Mouse (Mus musculus) thymus, postnatal 14 days (tissue): ENCODE data around the gene Avpi1.

Experiments used
- DNase-seq: peaks from one replicate; pipeline ENCODE4 v3.0.0; 2021

The Avpi1 gene

DNA sequence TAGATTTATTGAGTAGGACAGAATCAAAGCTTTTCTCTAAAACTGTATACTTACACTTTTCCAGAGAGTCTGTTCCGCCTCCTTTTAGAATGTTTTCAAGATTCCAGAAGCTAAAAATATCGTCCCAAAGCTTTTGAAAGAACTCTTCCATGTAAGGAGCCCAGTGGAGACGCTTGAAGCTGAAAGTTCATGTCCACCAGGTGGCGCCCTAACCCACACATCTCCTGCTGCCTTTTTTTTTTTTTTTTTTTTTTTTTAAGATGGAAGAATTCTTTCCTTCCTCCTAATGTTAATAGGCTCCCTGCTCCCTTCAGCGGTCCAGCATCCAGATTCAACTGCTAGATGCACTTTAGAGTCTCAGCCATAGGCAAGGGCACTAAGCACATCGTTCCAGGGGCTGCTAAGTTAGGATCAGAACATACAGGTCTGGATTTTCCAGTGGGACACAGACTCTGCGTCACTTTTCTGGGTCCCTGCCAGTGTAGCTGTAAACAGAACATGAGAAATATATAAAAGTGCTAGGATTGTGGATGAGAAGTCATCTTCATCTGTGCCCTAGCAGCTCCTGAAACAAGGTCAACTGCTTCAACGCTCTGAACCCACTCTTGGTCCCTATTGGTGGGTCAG is 15.8 kb upstream of the Avpi1 start:
- DNase-seq, result peak; percentile 84

- DNase-seq, result no peak
These were observed 15.2 kb upstream of the Avpi1 start for GRCm38 (mm10) chr19:42144067-42144466.

GRCm38 (mm10) chr19:42142757-42143156 is 13.9 kb upstream of the Avpi1 start:
- DNase-seq, result no peak

DNA sequence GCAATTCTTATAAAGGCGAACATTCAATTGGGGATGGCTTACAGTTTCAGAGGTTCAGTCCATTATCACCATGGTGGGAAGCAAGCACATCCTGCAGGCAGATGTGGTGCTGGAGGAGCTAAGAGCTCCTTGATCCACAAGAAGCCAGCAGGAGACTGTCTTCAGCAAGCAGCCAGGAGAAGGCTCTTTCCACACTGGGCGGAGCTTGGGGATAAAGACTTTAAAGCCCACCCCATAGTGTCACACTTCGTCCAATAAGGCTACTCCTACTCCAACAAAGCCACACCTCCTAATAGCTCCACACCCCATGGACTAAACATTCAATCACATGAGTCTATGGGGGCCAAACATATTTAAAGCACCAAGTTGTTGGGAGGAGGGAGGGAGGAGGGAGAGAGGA is 13.1 kb upstream of the Avpi1 start:
- no peak for DNase-seq

- no peak for DNase-seq
These were observed 11.1 kb upstream of the Avpi1 start for GRCm38 (mm10) chr19:42139724-42140517.

GRCm38 (mm10) chr19:42138517-42139285 is 9.8 kb upstream of the Avpi1 start:
- no peak for DNase-seq

DNA sequence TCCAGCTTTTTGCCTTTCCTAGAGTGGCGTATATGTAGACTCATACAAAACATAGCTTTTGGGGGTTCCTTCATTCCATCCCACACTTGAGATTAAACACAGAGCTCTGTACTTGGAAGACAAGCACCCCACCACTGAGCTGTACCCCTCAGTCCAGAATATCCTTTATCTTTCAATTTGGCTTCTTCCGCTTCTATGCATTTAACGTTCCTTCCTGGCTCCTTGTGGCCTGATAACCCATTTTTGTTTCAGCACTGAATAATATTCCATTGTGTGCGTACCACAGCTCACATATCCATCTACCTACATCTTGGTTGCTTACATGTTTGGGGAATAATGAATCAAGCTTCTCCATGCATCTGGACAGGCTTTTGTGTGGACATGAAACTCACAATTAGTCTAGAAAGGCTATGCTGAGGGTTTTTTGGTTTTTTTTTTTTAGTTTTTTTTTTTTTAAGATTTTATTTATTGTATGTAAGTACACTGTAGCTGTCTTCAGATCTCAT is 8.4 kb upstream of the Avpi1 start:
- no peak for DNase-seq

DNA sequence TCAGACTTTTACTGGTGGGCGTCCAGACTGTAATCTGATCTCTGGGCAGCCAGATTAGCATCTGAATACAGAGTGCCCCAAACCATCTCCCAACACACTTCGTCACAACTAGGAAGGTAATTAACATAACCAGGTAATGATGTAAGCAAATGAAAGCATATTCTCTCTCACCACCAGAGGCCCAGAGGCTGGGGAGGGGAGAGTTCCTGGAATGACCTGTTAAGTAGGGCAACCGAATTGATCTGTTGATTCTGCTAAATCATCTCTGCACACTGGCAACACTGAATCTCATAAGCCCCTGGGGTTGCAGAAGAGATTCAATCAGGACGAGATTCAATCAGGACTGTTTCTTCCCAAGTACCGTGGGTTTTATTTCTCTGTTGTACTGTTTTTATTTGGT is 7.3 kb upstream of the Avpi1 start:
- DNase-seq, result no peak

GRCm38 (mm10) chr19:42135070-42135469 is 6.2 kb upstream of the Avpi1 start:
- no peak for DNase-seq

- no peak for DNase-seq
These were observed 2.2 kb upstream of the Avpi1 start for GRCm38 (mm10) chr19:42131101-42131500.

GRCm38 (mm10) chr19:42130294-42130606 is 1.4 kb upstream of the Avpi1 start:
- no peak for DNase-seq

DNA sequence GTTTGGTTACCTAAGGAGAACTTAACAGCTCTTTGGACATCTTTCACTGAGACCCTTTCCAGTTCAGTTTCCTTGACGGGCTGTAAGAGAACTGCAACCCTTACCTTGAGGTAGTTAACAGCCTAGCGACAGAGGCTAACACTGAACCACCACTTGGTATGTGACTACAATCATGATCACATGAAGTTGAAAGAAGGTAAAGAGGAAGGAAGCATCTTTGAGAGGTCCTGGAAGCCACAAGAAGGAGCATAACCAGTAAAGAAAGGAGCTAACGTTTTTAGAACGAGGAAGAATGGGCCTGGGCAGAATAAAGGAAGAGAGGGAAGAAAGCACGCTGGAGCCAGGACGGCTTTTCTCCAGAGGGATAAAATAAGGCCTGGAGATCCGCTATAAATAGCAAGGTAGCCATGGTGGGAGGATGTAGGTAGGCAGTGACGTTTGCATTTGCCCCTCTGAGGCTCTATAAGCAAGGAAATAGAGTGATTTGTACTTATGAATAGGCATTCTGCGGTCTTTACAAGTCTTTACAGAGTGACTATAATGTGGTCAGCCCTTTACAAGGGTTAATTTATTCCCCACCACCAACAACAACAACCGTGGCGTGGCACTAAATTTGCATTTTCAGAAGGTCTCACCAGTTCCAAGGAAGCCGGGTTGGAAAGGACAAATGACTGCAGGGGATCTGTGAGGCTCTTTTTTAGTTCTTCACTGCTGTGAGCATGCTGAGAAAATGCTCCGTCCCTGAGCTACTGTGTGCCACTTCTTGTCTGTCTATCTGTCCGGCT is 842 bp upstream of the Avpi1 start:
- no peak for DNase-seq

DNA sequence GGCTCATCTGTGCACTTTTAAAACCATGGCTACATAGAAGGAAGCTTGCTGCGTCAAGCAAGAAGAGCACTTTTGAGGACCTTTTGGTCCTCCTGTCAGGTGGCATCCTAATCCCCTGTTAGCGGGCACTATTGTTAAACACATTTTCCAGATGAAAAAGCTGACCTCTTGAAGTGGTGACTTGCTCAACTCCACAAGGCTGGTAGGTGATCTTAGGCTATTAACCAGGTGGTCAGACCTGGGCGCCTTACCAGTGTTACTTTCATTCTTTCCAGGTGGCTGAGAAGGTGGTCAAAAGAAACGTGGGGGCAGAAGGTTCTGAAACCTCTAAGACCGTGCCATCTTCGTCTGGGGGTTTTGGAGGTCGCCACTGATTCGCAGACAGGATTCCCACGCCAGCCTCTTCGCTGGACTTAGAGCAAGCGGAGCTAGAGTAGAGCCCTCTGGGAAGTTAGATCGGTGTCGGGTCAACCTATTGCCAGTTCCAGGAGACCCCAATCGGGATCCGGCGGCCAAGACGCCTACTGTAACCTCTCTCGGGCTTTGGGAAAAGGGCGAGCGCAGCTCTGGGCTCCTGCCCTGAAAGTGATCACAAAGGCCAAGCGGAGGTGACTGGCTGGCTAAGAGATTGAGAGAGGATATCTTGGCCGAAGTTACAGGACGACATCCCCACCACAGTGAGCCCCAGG is 663 bp downstream of the Avpi1 start:
- peak; percentile 33 for DNase-seq

GRCm38 (mm10) chr19:42127024-42127423 is 1.8 kb downstream of the Avpi1 start:
- no peak for DNase-seq

- DNase-seq, result no peak
These were observed 2.6 kb downstream of the Avpi1 start for GRCm38 (mm10) chr19:42126219-42126605.

DNA sequence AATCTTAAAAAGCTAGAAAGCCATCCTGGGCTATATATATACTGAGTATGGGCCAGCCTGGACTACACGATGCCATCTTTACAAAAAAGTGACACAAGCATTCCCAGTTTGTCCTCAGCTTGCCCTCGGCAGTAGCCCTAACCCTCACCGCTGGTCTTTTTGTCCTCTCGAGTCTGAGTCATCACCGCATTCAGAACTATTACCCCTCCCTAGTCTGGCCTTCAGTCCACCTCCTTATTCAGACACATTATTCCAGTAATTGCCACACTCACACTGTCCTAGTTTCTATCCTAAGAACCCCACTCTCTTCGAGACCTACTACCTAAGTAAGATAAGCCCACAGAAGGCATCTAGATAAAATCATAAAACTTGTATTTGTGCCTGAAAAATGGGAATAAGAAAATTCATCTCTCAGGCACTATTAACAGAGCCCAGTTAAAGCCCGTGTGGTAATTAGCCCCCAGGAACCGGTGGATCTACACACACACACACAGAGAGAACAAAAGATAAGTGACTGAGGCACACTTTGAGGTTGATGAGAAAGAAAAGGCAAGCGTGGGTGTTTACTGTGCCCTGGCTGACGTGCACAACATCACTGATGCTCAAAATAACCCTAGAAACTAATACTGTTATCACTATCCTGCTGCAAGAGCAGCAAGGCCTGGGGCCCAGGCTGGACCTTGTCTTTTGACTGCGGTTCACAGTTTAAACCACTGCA is 3.2 kb downstream of the Avpi1 start:
- no peak for DNase-seq

- DNase-seq, result no peak
These were observed 4.2 kb downstream of the Avpi1 start for GRCm38 (mm10) chr19:42124684-42125083.

DNA sequence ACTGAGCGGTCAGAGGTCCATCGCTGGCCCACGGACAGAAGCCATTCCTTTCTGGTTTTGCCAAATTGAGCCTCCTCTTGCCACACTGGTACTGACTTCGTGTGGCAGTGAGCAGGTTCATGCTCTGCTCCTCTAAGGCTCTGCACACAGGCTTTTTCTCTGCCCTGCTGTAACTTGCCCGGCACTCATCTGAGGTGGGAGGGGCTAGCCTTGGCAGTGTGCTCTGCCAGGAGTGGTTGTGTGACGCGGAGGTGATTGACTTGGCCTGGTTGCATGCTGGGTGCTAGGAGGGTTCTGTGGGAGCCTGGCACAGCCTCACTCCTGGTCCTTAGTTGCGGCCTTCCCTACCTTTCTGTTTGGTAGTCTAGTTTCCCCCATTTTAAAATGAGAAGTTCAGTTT is 8.4 kb downstream of the Avpi1 start:
- DNase-seq, result no peak

DNA sequence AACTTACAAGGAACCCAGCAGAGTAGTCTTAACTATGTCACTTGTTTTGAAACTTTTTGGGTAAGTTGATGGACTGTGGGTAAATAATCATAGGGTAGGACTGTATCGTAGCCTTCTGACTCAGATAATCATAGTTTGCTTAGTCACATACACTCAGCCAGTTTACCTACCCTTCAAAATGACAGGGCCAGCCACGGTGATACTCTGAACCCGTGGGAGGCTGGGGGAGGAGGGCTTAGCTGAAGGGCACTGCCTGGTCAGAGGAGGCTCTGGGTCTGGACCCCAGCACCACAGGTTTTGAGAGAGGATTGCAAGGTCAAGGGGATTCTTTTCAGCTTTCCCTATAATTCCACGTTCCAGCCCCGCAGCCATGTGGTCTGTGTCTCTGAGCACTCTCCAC is 10.3 kb downstream of the Avpi1 start:
- no peak for DNase-seq

GRCm38 (mm10) chr19:42118142-42118541 is 10.7 kb downstream of the Avpi1 start:
- DNase-seq, result no peak

GRCm38 (mm10) chr19:42115783-42116335 is 13.0 kb downstream of the Avpi1 start:
- no peak for DNase-seq
